8 mouse cellular contexts compared by ENCODE assay signal in genomic region chr16:17721114-17721808, GRCm38 (mm10). TPM values are rescaled to one million over a fixed set of nuclear protein-coding genes. Genes with fewer than 3 reads are reported as not detected.
A peak's percentile ranks its signal among the peaks of the same experiment; 100 is the strongest.
DNase-seq lines count a peak whose midpoint lies in the region; ATAC-seq and TF ChIP-seq lines count a peak whose summit lies in the region.

No protein-coding gene starts in this region.

- H3K4me2 ChIP-seq in heart, embryonic 11.5 days, result peak overlapping the region; percentile 88
- H3K4me2 ChIP-seq in hindbrain, embryonic 12.5 days (replicated peaks), result peak overlapping the region; percentile 97

- no peak for TF ChIP-seq EP300 in ES-Bruce4 (IDR thresholded peaks at IDR 0.05; ENCODE audit: insufficient read depth, low read depth, low read length)

- no peak for DNase-seq in heart, postnatal 36 days
- DNase-seq in adrenal gland, adult 8-10 months, result no peak
- no peak for DNase-seq in thymus, postnatal 4 days
- no peak for DNase-seq in gastrocnemius, postnatal 36 days

- peak overlapping the region; percentile 93 for H3K4me3 ChIP-seq in heart, embryonic 11.5 days (ENCODE audit: low read depth, low read length)
- H3K4me3 ChIP-seq in ES-Bruce4 (ENCODE audit: low read depth, low read length), result no peak overlapping the region
- peak overlapping the region; percentile 79 for H3K4me3 ChIP-seq in hindbrain, embryonic 12.5 days

- 67% methylated on average over 9 of the region's 9 CpGs for whole genome bisulfite sequencing in heart, embryonic 11.5 days (ENCODE audit: insufficient replicate concordance)
- WGBS in hindbrain, embryonic 12.5 days, result 71% methylated on average over 9 of the region's 9 CpGs

- H3K27ac ChIP-seq in heart, embryonic 11.5 days (ENCODE audit: low read depth, low read length), result no peak overlapping the region
- no peak overlapping the region for H3K27ac ChIP-seq in ES-Bruce4 (ENCODE audit: insufficient read depth, low read length)
- H3K27ac ChIP-seq in hindbrain, embryonic 12.5 days, result no peak overlapping the region

- ATAC-seq in heart, embryonic 11.5 days (replicated peaks; ENCODE audit: insufficient number of reproducible peaks, low FRiP score, low TSS enrichment), result no peak
- ATAC-seq in hindbrain, embryonic 12.5 days (ENCODE audit: low FRiP score), result no peak
- ATAC-seq in megakaryocyte progenitor cell, adult 5-6 weeks (replicated peaks; ENCODE audit: poor library complexity), result peak; percentile 47; the same call in 1 of the 2 replicates

- no peak for TF ChIP-seq POLR2A in ES-Bruce4 (IDR thresholded peaks at IDR 0.05; ENCODE audit: insufficient read depth, low read length)

- H3K36me3 ChIP-seq in heart, embryonic 11.5 days (ENCODE audit: control insufficient read depth, insufficient read depth, low read length), result no peaks in the 10 kb centered on the region
- H3K36me3 ChIP-seq in ES-Bruce4 (ENCODE audit: control insufficient read depth, insufficient read depth, low read length, poor library complexity, severe bottlenecking), result no peaks in the 10 kb centered on the region
- H3K36me3 ChIP-seq in hindbrain, embryonic 12.5 days, result no peaks in the 10 kb centered on the region

- intact Hi-C loops in heart, postnatal 36 days (cut with DNase I), result loop anchor here (10.0 kb wide), 1 partner anchor 166 kb away; no protein-coding TSS in a partner anchor
- intact Hi-C loops in gastrocnemius, postnatal 36 days (cut with DNase I), result no loop called here

- no peaks in the 10 kb centered on the region for H3K27me3 ChIP-seq in heart, embryonic 11.5 days (ENCODE audit: control insufficient read depth, insufficient read depth, low read length)
- no peaks in the 10 kb centered on the region for H3K27me3 ChIP-seq in ES-Bruce4 (ENCODE audit: control insufficient read depth, insufficient read depth, low read length, poor library complexity, severe bottlenecking)
- no peaks in the 10 kb centered on the region for H3K27me3 ChIP-seq in hindbrain, embryonic 12.5 days

- H3K9me3 ChIP-seq in heart, embryonic 11.5 days (replicated peaks; ENCODE audit: control insufficient read depth, low read length), result no peaks in the 10 kb centered on the region
- H3K9me3 ChIP-seq in ES-Bruce4 (replicated peaks; ENCODE audit: control insufficient read depth, insufficient read depth, low read length, poor library complexity, severe bottlenecking), result no peaks in the 10 kb centered on the region
- H3K9me3 ChIP-seq in hindbrain, embryonic 12.5 days (replicated peaks), result no peaks in the 10 kb centered on the region

- H3K9ac ChIP-seq in heart, embryonic 11.5 days (ENCODE audit: low read depth, low read length), result no peak overlapping the region
- peak overlapping the region; percentile 94 for H3K9ac ChIP-seq in ES-Bruce4 (ENCODE audit: low read depth, poor library complexity, severe bottlenecking)
- peak overlapping the region; percentile 92; the same call in 1 of the 2 replicates for H3K9ac ChIP-seq in hindbrain, embryonic 12.5 days

- peaks cover 15% of the 10 kb centered on the region for H3K4me1 ChIP-seq in heart, embryonic 11.5 days (ENCODE audit: control insufficient read depth, insufficient read depth, low read length)
- no peaks in the 10 kb centered on the region for H3K4me1 ChIP-seq in ES-Bruce4 (ENCODE audit: control insufficient read depth, insufficient read depth, low read length)
- H3K4me1 ChIP-seq in hindbrain, embryonic 12.5 days, result peaks cover 16% of the 10 kb centered on the region

- TF ChIP-seq CTCF in ES-Bruce4 (IDR thresholded peaks at IDR 0.05; ENCODE audit: low read depth, low read length), result no peak

RNA-seq across cellular contexts. Expression of gene Med15, which starts 11.4 kb away (rescaled TPM):
- 31.6 and 32.9 TPM in 2 replicates for polyA plus RNA-seq in heart, embryonic 11.5 days (2014; fragmentation: Nextera tagmentation; extraction: Ambion mirVana)
- 10 to 100 TPM; 26.2 to 26.6 TPM for total RNA-seq in heart, postnatal 36 days (2021)
- polyA plus RNA-seq in ES-Bruce4 (2011; ENCODE audit: insufficient read depth, insufficient read length, low read depth, missing spikeins), result 51.5 and 54.7 TPM in 2 replicates
- 45.2 and 51.7 TPM in 2 replicates for polyA plus RNA-seq in hindbrain, embryonic 12.5 days (2016; fragmentation: Nextera tagmentation; extraction: Ambion mirVana)
- 42.7 and 43.0 TPM in 2 replicates for total RNA-seq in megakaryocyte progenitor cell, adult 5-6 weeks (2015)
- 15.5 and 26.5 TPM in 2 replicates for total RNA-seq in megakaryocyte progenitor cell, adult 5-6 weeks (2017)
- 10 to 100 TPM; 54.1 to 95.8 (median 62.0) TPM for total RNA-seq in adrenal gland, adult 8-10 months (2022)
- total RNA-seq in gastrocnemius, postnatal 36 days (2021), result 10 to 100 TPM; 16.5 to 20.0 TPM

RNA-seq across cellular contexts. Expression of gene Klhl22, which starts 38.2 kb away (rescaled TPM):
- 43.2 and 44.1 TPM in 2 replicates for polyA plus RNA-seq in heart, embryonic 11.5 days (2014; fragmentation: Nextera tagmentation; extraction: Ambion mirVana)
- total RNA-seq in heart, postnatal 36 days (2021), result 10 to 100 TPM; 17.2 to 20.2 TPM
- 40.2 and 44.0 TPM in 2 replicates for polyA plus RNA-seq in ES-Bruce4 (2011; ENCODE audit: insufficient read depth, insufficient read length, low read depth, missing spikeins)
- 63.9 and 64.7 TPM in 2 replicates for polyA plus RNA-seq in hindbrain, embryonic 12.5 days (2016; fragmentation: Nextera tagmentation; extraction: Ambion mirVana)
- total RNA-seq in megakaryocyte progenitor cell, adult 5-6 weeks (2015), result 7.5 and 10.6 TPM in 2 replicates
- 12.8 and 34.6 TPM in 2 replicates for total RNA-seq in megakaryocyte progenitor cell, adult 5-6 weeks (2017)
- 10 to 100 TPM; 40.5 to 65.6 (median 50.8) TPM for total RNA-seq in adrenal gland, adult 8-10 months (2022)
- 10 to 100 TPM; 16.8 to 20.9 TPM for total RNA-seq in gastrocnemius, postnatal 36 days (2021)
